Mouse (Mus musculus): ENCODE results near the gene Lars2. TPM values are rescaled to one million over a fixed set of nuclear protein-coding genes. Genes with fewer than 3 reads are reported as not detected.

Lars2 gene
- total and polyA plus RNA-seq, 3 experiments, result 12.3 to 13,100 (median 24.7) TPM

DNA sequence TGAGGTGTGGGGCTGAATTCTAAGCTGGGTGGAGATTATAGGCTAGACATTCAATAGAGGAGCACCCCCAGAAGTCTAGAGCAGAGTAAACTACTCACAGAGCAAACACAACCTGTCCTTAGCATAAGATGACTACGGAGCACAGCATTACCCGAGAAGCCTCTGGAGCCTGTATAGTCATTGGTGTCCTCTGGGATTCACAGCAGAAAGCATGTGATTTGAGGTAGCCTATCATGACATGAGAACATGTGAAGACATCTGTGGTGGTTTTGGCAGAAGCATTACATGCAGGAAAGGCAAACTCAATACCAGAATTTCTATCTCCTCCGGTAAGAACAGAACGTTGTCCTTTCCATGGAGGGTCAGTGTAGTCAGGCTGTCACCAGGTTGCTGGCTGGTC is 118.8 kb downstream of the Lars2 start:
- Histone ChIP-seq H3K36me3 (replicated peaks) (peaks cover 94% of the 10 kb centered on the region), H3K4me3 (ENCODE audit: low read depth, low read length) (no peak overlapping the region), H3K9me3 (replicated peaks) (no peaks in the 10 kb centered on the region), H3K27me3 (ENCODE audit: insufficient read depth, low read length) (no peaks in the 10 kb centered on the region), H3K4me1 (ENCODE audit: insufficient read depth, low read depth, low read length) (peaks cover 75% of the 10 kb centered on the region)
- no peak for DNase-seq (ENCODE audit: low spot score)
- no peak for ATAC-seq (ENCODE audit: extremely low read depth, insufficient number of reproducible peaks, low FRiP score, poor library complexity, severe bottlenecking)
- TF ChIP-seq POLR2AphosphoS5 (IDR thresholded peaks at IDR 0.05; ENCODE audit: insufficient replicate concordance, low read depth, low read length) (no peak), TAL1 (conservative IDR thresholded peaks at IDR 0.05; ENCODE audit: low read depth, low read length) (no peak), GATA1 (IDR thresholded peaks at IDR 0.05; ENCODE audit: borderline replicate concordance, low read length) (no peak), CTCF (IDR thresholded peaks at IDR 0.05; ENCODE audit: low read depth, low read length) (no peak), GATA2 (IDR thresholded peaks at IDR 0.05; ENCODE audit: borderline replicate concordance, low read depth, low read length) (no peak)

DNA sequence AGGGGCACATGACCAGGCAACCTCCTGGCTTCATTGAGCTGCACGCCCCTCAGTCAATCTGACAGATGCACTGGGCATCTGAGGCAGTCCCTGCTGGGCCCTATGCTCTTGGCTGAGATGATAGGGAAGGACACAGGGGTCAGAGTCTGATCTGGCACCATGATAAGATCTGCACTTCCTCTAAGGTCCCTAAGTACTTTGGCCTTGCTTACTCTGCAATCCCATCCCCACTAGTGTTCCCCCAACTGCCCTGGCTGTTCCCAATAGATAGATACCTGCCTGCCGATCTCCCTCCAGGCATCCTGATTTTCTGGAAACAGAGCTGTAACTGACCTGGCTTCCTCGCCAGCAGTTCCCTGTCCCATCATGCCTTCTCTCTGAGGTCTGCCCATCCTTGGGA is 119.9 kb downstream of the Lars2 start:
- Histone ChIP-seq H3K36me3 (replicated peaks) (peaks cover 91% of the 10 kb centered on the region), H3K27me3 (ENCODE audit: insufficient read depth, low read length) (no peaks in the 10 kb centered on the region), H3K4me3 (ENCODE audit: low read depth, low read length) (no peak overlapping the region), H3K9me3 (replicated peaks) (no peaks in the 10 kb centered on the region), H3K4me1 (ENCODE audit: insufficient read depth, low read depth, low read length) (peaks cover 72% of the 10 kb centered on the region)
- peak; percentile 47; the same call in 1 of the 2 replicates for ATAC-seq (ENCODE audit: extremely low read depth, insufficient number of reproducible peaks, low FRiP score, poor library complexity, severe bottlenecking)
- TF ChIP-seq GATA1 (IDR thresholded peaks at IDR 0.05; ENCODE audit: borderline replicate concordance, low read length) (no peak), GATA2 (IDR thresholded peaks at IDR 0.05; ENCODE audit: borderline replicate concordance, low read depth, low read length) (no peak), CTCF (IDR thresholded peaks at IDR 0.05; ENCODE audit: low read depth, low read length) (no peak), POLR2AphosphoS5 (IDR thresholded peaks at IDR 0.05; ENCODE audit: insufficient replicate concordance, low read depth, low read length) (no peak), TAL1 (conservative IDR thresholded peaks at IDR 0.05; ENCODE audit: low read depth, low read length) (no peak)
- DNase-seq (ENCODE audit: low spot score), result no peak

DNA sequence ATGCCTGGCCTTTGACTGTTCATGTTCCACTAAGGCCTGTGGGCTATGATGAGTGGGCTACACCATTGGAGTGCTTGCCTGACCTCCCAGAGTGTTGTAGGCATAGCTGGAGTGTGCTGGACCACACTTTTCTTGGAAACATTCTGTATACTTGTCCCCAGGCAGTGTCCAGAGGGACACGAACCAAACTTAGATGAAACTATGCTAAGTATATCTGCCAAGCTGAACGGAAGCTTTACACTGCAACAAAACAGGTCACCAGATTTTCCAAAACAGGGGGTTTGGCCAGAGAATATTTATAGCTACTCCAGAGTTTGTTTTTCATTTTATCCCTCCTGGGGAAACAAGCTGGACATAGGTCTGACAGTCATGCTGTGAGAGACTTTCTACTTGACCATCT is 122.3 kb downstream of the Lars2 start:
- Histone ChIP-seq H3K4me1 (ENCODE audit: insufficient read depth, low read depth, low read length) (peaks cover 61% of the 10 kb centered on the region), H3K27me3 (ENCODE audit: insufficient read depth, low read length) (no peaks in the 10 kb centered on the region), H3K9me3 (replicated peaks) (no peaks in the 10 kb centered on the region), H3K36me3 (replicated peaks) (peaks cover 86% of the 10 kb centered on the region), H3K4me3 (ENCODE audit: low read depth, low read length) (no peak overlapping the region)
- DNase-seq (ENCODE audit: low spot score) (no peak), ATAC-seq (ENCODE audit: extremely low read depth, insufficient number of reproducible peaks, low FRiP score, poor library complexity, severe bottlenecking) (no peak)
- TF ChIP-seq GATA2 (IDR thresholded peaks at IDR 0.05; ENCODE audit: borderline replicate concordance, low read depth, low read length) (no peak), CTCF (IDR thresholded peaks at IDR 0.05; ENCODE audit: low read depth, low read length) (no peak), TAL1 (conservative IDR thresholded peaks at IDR 0.05; ENCODE audit: low read depth, low read length) (no peak), POLR2AphosphoS5 (IDR thresholded peaks at IDR 0.05; ENCODE audit: insufficient replicate concordance, low read depth, low read length) (no peak), GATA1 (IDR thresholded peaks at IDR 0.05; ENCODE audit: borderline replicate concordance, low read length) (no peak)

DNA sequence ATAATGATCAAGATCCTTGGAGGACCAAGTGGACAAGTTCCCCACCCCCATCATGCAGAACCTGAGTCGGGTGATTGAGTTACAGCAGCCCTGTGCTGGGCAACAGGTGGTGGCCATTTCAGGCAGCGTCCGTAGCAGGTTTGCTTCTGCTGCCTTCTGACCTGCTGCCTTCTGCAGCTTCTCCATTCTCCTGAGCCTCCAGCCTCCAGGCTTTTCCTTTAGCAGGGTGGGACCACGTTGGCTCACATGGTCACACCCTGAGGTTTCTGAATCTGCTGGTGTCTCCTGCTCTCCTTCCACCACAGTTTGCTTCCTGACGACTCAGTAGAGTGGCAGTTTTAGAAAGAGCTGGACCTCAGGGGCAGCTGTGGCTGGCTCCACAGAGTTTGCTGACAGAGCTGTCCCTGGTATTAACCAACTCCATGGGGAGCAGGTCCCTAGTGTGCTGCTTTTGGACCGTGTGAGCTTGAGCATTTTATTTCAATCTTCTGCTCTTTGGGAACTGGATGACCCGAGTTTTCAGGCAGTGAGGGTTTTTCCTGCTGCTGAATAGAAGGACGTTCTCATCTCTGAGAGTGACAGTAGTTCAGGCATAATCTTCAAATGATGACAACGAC is 123.1 kb downstream of the Lars2 start:
- Histone ChIP-seq H3K4me3 (ENCODE audit: low read depth, low read length) (no peak overlapping the region), H3K36me3 (replicated peaks) (peaks cover 82% of the 10 kb centered on the region), H3K9me3 (replicated peaks) (no peaks in the 10 kb centered on the region), H3K4me1 (ENCODE audit: insufficient read depth, low read depth, low read length) (peaks cover 55% of the 10 kb centered on the region), H3K27me3 (ENCODE audit: insufficient read depth, low read length) (no peaks in the 10 kb centered on the region)
- ATAC-seq (ENCODE audit: extremely low read depth, insufficient number of reproducible peaks, low FRiP score, poor library complexity, severe bottlenecking), result no peak
- DNase-seq (ENCODE audit: low spot score), result no peak
- TF ChIP-seq CTCF (IDR thresholded peaks at IDR 0.05; ENCODE audit: low read depth, low read length) (no peak), GATA2 (IDR thresholded peaks at IDR 0.05; ENCODE audit: borderline replicate concordance, low read depth, low read length) (no peak), GATA1 (IDR thresholded peaks at IDR 0.05; ENCODE audit: borderline replicate concordance, low read length) (no peak), TAL1 (conservative IDR thresholded peaks at IDR 0.05; ENCODE audit: low read depth, low read length) (no peak), POLR2AphosphoS5 (IDR thresholded peaks at IDR 0.05; ENCODE audit: insufficient replicate concordance, low read depth, low read length) (no peak)

DNA sequence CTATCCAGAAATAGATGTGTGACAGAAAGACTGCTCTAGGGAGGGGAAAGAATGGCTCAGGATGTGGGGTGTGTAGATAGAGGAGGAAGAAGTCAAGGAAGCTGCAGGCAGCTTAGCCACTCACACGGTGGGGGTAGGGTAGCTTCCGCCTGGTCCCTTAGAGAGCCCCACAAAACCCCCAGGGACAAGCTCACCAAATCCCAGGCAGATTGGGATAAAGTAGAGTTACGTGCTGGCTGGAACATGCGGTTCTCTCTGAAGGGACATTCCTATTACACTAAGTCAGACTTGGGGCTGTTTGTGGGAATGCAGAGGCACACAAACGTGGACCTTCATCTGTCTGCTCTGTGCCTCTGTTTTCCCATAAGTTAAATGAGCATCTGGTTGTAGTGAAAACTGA is 124.2 kb downstream of the Lars2 start:
- H3K27me3 ChIP-seq (ENCODE audit: insufficient read depth, low read length), result no peaks in the 10 kb centered on the region
- H3K4me1 ChIP-seq (ENCODE audit: insufficient read depth, low read depth, low read length), result peaks cover 46% of the 10 kb centered on the region
- TF ChIP-seq GATA1 (IDR thresholded peaks at IDR 0.05; ENCODE audit: borderline replicate concordance, low read length) (no peak), POLR2AphosphoS5 (IDR thresholded peaks at IDR 0.05; ENCODE audit: insufficient replicate concordance, low read depth, low read length) (no peak), CTCF (IDR thresholded peaks at IDR 0.05; ENCODE audit: low read depth, low read length) (no peak), GATA2 (IDR thresholded peaks at IDR 0.05; ENCODE audit: borderline replicate concordance, low read depth, low read length) (no peak), TAL1 (conservative IDR thresholded peaks at IDR 0.05; ENCODE audit: low read depth, low read length) (no peak)
- H3K36me3 ChIP-seq (replicated peaks), result peaks cover 80% of the 10 kb centered on the region
- H3K4me3 ChIP-seq (ENCODE audit: low read depth, low read length), result no peak overlapping the region
- no peaks in the 10 kb centered on the region for H3K9me3 ChIP-seq (replicated peaks)
- DNase-seq (ENCODE audit: low spot score) (no peak), ATAC-seq (ENCODE audit: extremely low read depth, insufficient number of reproducible peaks, low FRiP score, poor library complexity, severe bottlenecking) (no peak)

DNA sequence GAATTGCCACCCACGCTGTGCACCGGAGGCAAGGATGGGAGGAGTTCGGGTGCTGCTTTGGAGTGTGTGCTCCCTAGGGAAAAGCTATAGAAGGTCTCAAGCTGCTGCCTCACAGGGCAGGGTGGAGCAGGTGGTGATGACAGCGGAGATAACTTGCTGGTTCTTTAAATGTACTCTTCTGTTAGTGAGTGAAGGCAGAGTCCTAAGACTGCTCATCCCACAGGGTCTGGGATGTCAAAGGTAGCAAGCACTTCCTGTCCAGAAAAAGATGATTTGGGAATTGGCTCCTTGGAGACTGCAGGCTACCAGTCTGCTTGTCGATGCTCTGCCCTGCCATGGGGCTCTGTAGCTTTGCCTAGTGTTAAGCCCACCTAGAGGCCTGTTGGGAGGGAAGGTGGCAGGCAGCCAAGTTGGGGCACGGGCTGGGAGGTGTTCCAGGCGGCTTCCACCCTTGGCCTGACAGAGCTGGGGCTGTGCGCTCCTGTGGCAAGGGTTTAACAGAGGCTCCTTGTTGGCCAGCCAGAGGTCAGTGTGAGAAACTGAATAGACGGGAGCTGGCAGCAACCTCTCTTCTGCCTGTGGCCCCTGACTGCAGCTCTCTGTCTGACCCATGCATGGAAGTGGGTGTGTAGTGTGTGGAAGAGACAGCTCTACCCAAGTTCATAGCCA is 125.3 kb downstream of the Lars2 start:
- TF ChIP-seq CTCF (IDR thresholded peaks at IDR 0.05; ENCODE audit: low read depth, low read length), result no peak
- TF ChIP-seq GATA2 (IDR thresholded peaks at IDR 0.05; ENCODE audit: borderline replicate concordance, low read depth, low read length), result no peak
- no peak for TF ChIP-seq TAL1 (conservative IDR thresholded peaks at IDR 0.05; ENCODE audit: low read depth, low read length)
- TF ChIP-seq POLR2AphosphoS5 (IDR thresholded peaks at IDR 0.05; ENCODE audit: insufficient replicate concordance, low read depth, low read length), result no peak
- no peak for TF ChIP-seq GATA1 (IDR thresholded peaks at IDR 0.05; ENCODE audit: borderline replicate concordance, low read length)
- no peaks in the 10 kb centered on the region for H3K27me3 ChIP-seq (ENCODE audit: insufficient read depth, low read length)
- no peaks in the 10 kb centered on the region for H3K9me3 ChIP-seq (replicated peaks)
- peaks cover 73% of the 10 kb centered on the region for H3K36me3 ChIP-seq (replicated peaks)
- H3K4me3 ChIP-seq (ENCODE audit: low read depth, low read length), result no peak overlapping the region
- no peak for ATAC-seq (ENCODE audit: extremely low read depth, insufficient number of reproducible peaks, low FRiP score, poor library complexity, severe bottlenecking)
- peak; percentile 29 for DNase-seq (ENCODE audit: low spot score)
- H3K4me1 ChIP-seq (ENCODE audit: insufficient read depth, low read depth, low read length), result peaks cover 35% of the 10 kb centered on the region

Measured in G1E (cell line).